Mouse (Mus musculus): ENCODE results near the gene Kcnk5. TPM values are rescaled to one million over a fixed set of nuclear protein-coding genes. Genes with fewer than 3 reads are reported as not detected.

Gene Kcnk5
- polyA plus RNA-seq, 1 experiment from 2014 or later = 4.9 TPM

- no peaks in the 10 kb centered on the region for H3K9me3 ChIP-seq (ENCODE audit: control insufficient read depth, low read length)
- ATAC-seq (ENCODE audit: low read depth) = no peak
- no peaks in the 10 kb centered on the region for H3K27me3 ChIP-seq (replicated peaks; ENCODE audit: control insufficient read depth, insufficient read depth, low read length)
- H3K4me2 ChIP-seq (ENCODE audit: low read depth, low read length) = no peak overlapping the region
- 87% methylated on average over 2 of the region's 2 CpGs for WGBS
- H3K36me3 ChIP-seq (ENCODE audit: control insufficient read depth, insufficient read depth, low read length) = no peaks in the 10 kb centered on the region
- no peak for DNase-seq (ENCODE audit: low spot score)
- no peak overlapping the region for H3K9ac ChIP-seq (ENCODE audit: low read depth, low read length)
- H3K4me3 ChIP-seq (ENCODE audit: low read depth, low read length) = no peak overlapping the region
- no peak overlapping the region for H3K27ac ChIP-seq (replicated peaks; ENCODE audit: low read depth, low read length)
- H3K4me1 ChIP-seq (ENCODE audit: control insufficient read depth, insufficient read depth, low read length) = no peaks in the 10 kb centered on the region
Measured at GRCm38 (mm10) chr14:20189751-20190150, 8.1 kb upstream of the Kcnk5 start.

GRCm38 (mm10) chr14:20185426-20185825 is 3.8 kb upstream of the Kcnk5 start:
- H3K9ac ChIP-seq (ENCODE audit: low read depth, low read length) = no peak overlapping the region

GRCm38 (mm10) chr14:20183701-20184100 is 2.1 kb upstream of the Kcnk5 start:
- 75% methylated on average over 5 of the region's 5 CpGs for WGBS
- no peaks in the 10 kb centered on the region for H3K27me3 ChIP-seq (replicated peaks; ENCODE audit: control insufficient read depth, insufficient read depth, low read length)
- DNase-seq (ENCODE audit: low spot score) = no peak
- no peak overlapping the region for H3K4me3 ChIP-seq (ENCODE audit: low read depth, low read length)
- no peak overlapping the region for H3K27ac ChIP-seq (replicated peaks; ENCODE audit: low read depth, low read length)
- 0 out of 2 replicates have a peak, but pooled peaks cover 3% of the 10 kb centered on the region for H3K4me1 ChIP-seq (ENCODE audit: control insufficient read depth, insufficient read depth, low read length)
- no peak overlapping the region for H3K4me2 ChIP-seq (ENCODE audit: low read depth, low read length)
- H3K9me3 ChIP-seq (ENCODE audit: control insufficient read depth, low read length) = no peaks in the 10 kb centered on the region
- ATAC-seq (ENCODE audit: low read depth) = no peak
- H3K9ac ChIP-seq (ENCODE audit: low read depth, low read length) = no peak overlapping the region
- H3K36me3 ChIP-seq (ENCODE audit: control insufficient read depth, insufficient read depth, low read length) = no peaks in the 10 kb centered on the region

More at GRCm38 (mm10) chr14:20185426-20185825, 3.8 kb upstream of the Kcnk5 start:
- H3K27ac ChIP-seq (replicated peaks; ENCODE audit: low read depth, low read length) = no peak overlapping the region
- no peaks in the 10 kb centered on the region for H3K27me3 ChIP-seq (replicated peaks; ENCODE audit: control insufficient read depth, insufficient read depth, low read length)
- H3K4me3 ChIP-seq (ENCODE audit: low read depth, low read length) = no peak overlapping the region
- DNase-seq (ENCODE audit: low spot score) (no peak), ATAC-seq (ENCODE audit: low read depth) (no peak)
- H3K4me1 ChIP-seq (ENCODE audit: control insufficient read depth, insufficient read depth, low read length) = 0 out of 2 replicates have a peak, but pooled peaks cover 3% of the 10 kb centered on the region
- H3K4me2 ChIP-seq (ENCODE audit: low read depth, low read length) = no peak overlapping the region
- WGBS = 81% methylated on average over 9 of the region's 9 CpGs
- H3K9me3 ChIP-seq (ENCODE audit: control insufficient read depth, low read length) = no peaks in the 10 kb centered on the region
- no peaks in the 10 kb centered on the region for H3K36me3 ChIP-seq (ENCODE audit: control insufficient read depth, insufficient read depth, low read length)

- H3K27ac ChIP-seq (replicated peaks; ENCODE audit: low read depth, low read length) = no peak overlapping the region
- H3K4me2 ChIP-seq (ENCODE audit: low read depth, low read length) = no peak overlapping the region
- H3K4me3 ChIP-seq (ENCODE audit: low read depth, low read length) = no peak overlapping the region
- ATAC-seq (ENCODE audit: low read depth) (no peak), DNase-seq (ENCODE audit: low spot score) (no peak)
- no peaks in the 10 kb centered on the region for H3K36me3 ChIP-seq (ENCODE audit: control insufficient read depth, insufficient read depth, low read length)
- H3K9ac ChIP-seq (ENCODE audit: low read depth, low read length) = no peak overlapping the region
- H3K4me1 ChIP-seq (ENCODE audit: control insufficient read depth, insufficient read depth, low read length) = 0 out of 2 replicates have a peak, but pooled peaks cover 3% of the 10 kb centered on the region
- no peaks in the 10 kb centered on the region for H3K9me3 ChIP-seq (ENCODE audit: control insufficient read depth, low read length)
- WGBS = 67% methylated on average over 7 of the region's 7 CpGs
- no peaks in the 10 kb centered on the region for H3K27me3 ChIP-seq (replicated peaks; ENCODE audit: control insufficient read depth, insufficient read depth, low read length)
Measured at GRCm38 (mm10) chr14:20182596-20182995, 987 bp upstream of the Kcnk5 start.

- Histone ChIP-seq H3K9ac (ENCODE audit: low read depth, low read length) (peak overlapping the region; percentile 63), H3K36me3 (ENCODE audit: control insufficient read depth, insufficient read depth, low read length) (no peaks in the 10 kb centered on the region), H3K27ac (replicated peaks; ENCODE audit: low read depth, low read length) (no peak overlapping the region), H3K4me3 (ENCODE audit: low read depth, low read length) (peak overlapping the region; percentile 55), H3K4me1 (ENCODE audit: control insufficient read depth, insufficient read depth, low read length) (0 out of 2 replicates have a peak, but pooled peaks cover 3% of the 10 kb centered on the region), H3K4me2 (ENCODE audit: low read depth, low read length) (peak overlapping the region; percentile 97), H3K9me3 (ENCODE audit: control insufficient read depth, low read length) (no peaks in the 10 kb centered on the region), H3K27me3 (replicated peaks; ENCODE audit: control insufficient read depth, insufficient read depth, low read length) (no peaks in the 10 kb centered on the region)
- DNase-seq (ENCODE audit: low spot score) = no peak
- under 1% methylated on average over 24 of the region's 24 CpGs for WGBS
- 0 out of 2 replicates have a peak, but pooled peaks have one; percentile 2 for ATAC-seq (ENCODE audit: low read depth)
Measured at GRCm38 (mm10) chr14:20180751-20181162, 852 bp downstream of the Kcnk5 start.

- Histone ChIP-seq H3K9me3 (ENCODE audit: control insufficient read depth, low read length) (no peaks in the 10 kb centered on the region), H3K4me1 (ENCODE audit: control insufficient read depth, insufficient read depth, low read length) (0 out of 2 replicates have a peak, but pooled peaks cover 3% of the 10 kb centered on the region), H3K4me2 (ENCODE audit: low read depth, low read length) (peak overlapping the region; percentile 97), H3K4me3 (ENCODE audit: low read depth, low read length) (peak overlapping the region; percentile 55), H3K27me3 (replicated peaks; ENCODE audit: control insufficient read depth, insufficient read depth, low read length) (no peaks in the 10 kb centered on the region), H3K27ac (replicated peaks; ENCODE audit: low read depth, low read length) (no peak overlapping the region), H3K36me3 (ENCODE audit: control insufficient read depth, insufficient read depth, low read length) (no peaks in the 10 kb centered on the region), H3K9ac (ENCODE audit: low read depth, low read length) (peak overlapping the region; percentile 63)
- WGBS = 8% methylated on average over 6 of the region's 6 CpGs
- ATAC-seq (ENCODE audit: low read depth) (no peak), DNase-seq (ENCODE audit: low spot score) (no peak)
Measured at GRCm38 (mm10) chr14:20180304-20180703, 1.3 kb downstream of the Kcnk5 start.

- H3K27me3 ChIP-seq (replicated peaks; ENCODE audit: control insufficient read depth, insufficient read depth, low read length) = no peaks in the 10 kb centered on the region
- H3K9me3 ChIP-seq (ENCODE audit: control insufficient read depth, low read length) = no peaks in the 10 kb centered on the region
- peak overlapping the region; percentile 55 for H3K4me3 ChIP-seq (ENCODE audit: low read depth, low read length)
- H3K4me2 ChIP-seq (ENCODE audit: low read depth, low read length) = peak overlapping the region; percentile 97
- no peak overlapping the region for H3K9ac ChIP-seq (ENCODE audit: low read depth, low read length)
- ATAC-seq (ENCODE audit: low read depth) (no peak), DNase-seq (ENCODE audit: low spot score) (no peak)
- 66% methylated on average over 5 of the region's 5 CpGs for WGBS
- no peaks in the 10 kb centered on the region for H3K36me3 ChIP-seq (ENCODE audit: control insufficient read depth, insufficient read depth, low read length)
- no peak overlapping the region for H3K27ac ChIP-seq (replicated peaks; ENCODE audit: low read depth, low read length)
- H3K4me1 ChIP-seq (ENCODE audit: control insufficient read depth, insufficient read depth, low read length) = 0 out of 2 replicates have a peak, but pooled peaks cover 3% of the 10 kb centered on the region
Measured at GRCm38 (mm10) chr14:20179731-20180280, 1.8 kb downstream of the Kcnk5 start.

GRCm38 (mm10) chr14:20179080-20179479 is 2.5 kb downstream of the Kcnk5 start:
- H3K9ac ChIP-seq (ENCODE audit: low read depth, low read length) = no peak overlapping the region
- no peak for DNase-seq (ENCODE audit: low spot score)
- H3K4me3 ChIP-seq (ENCODE audit: low read depth, low read length) = no peak overlapping the region
- WGBS = 34% methylated on average over 3 of the region's 3 CpGs
- no peaks in the 10 kb centered on the region for H3K36me3 ChIP-seq (ENCODE audit: control insufficient read depth, insufficient read depth, low read length)
- 0 out of 2 replicates have a peak, but pooled peaks cover 3% of the 10 kb centered on the region for H3K4me1 ChIP-seq (ENCODE audit: control insufficient read depth, insufficient read depth, low read length)
- H3K27ac ChIP-seq (replicated peaks; ENCODE audit: low read depth, low read length) = no peak overlapping the region
- no peaks in the 10 kb centered on the region for H3K9me3 ChIP-seq (ENCODE audit: control insufficient read depth, low read length)
- no peaks in the 10 kb centered on the region for H3K27me3 ChIP-seq (replicated peaks; ENCODE audit: control insufficient read depth, insufficient read depth, low read length)
- H3K4me2 ChIP-seq (ENCODE audit: low read depth, low read length) = peak overlapping the region; percentile 97
- no peak for ATAC-seq (ENCODE audit: low read depth)

- Histone ChIP-seq H3K27ac (replicated peaks; ENCODE audit: low read depth, low read length) (no peak overlapping the region), H3K4me3 (ENCODE audit: low read depth, low read length) (no peak overlapping the region), H3K9ac (ENCODE audit: low read depth, low read length) (no peak overlapping the region), H3K4me1 (ENCODE audit: control insufficient read depth, insufficient read depth, low read length) (0 out of 2 replicates have a peak, but pooled peaks cover 3% of the 10 kb centered on the region), H3K9me3 (ENCODE audit: control insufficient read depth, low read length) (no peaks in the 10 kb centered on the region), H3K4me2 (ENCODE audit: low read depth, low read length) (peak overlapping the region; percentile 97; the same call in 1 of the 2 replicates), H3K36me3 (ENCODE audit: control insufficient read depth, insufficient read depth, low read length) (no peaks in the 10 kb centered on the region), H3K27me3 (replicated peaks; ENCODE audit: control insufficient read depth, insufficient read depth, low read length) (no peaks in the 10 kb centered on the region)
- no peak for ATAC-seq (ENCODE audit: low read depth)
- no peak for DNase-seq (ENCODE audit: low spot score)
- 20% methylated on average over 4 of the region's 4 CpGs for WGBS
Measured at GRCm38 (mm10) chr14:20178593-20178992, 3.0 kb downstream of the Kcnk5 start.
